Mouse (Mus musculus): ENCODE data around the gene Cog5. TPM values are rescaled to one million over a fixed set of nuclear protein-coding genes. Genes with fewer than 3 reads are reported as not detected.

The Cog5 gene
- total and polyA plus RNA-seq, 3 experiments: 34.8 to 42.7 (median 39.3) TPM

DNA sequence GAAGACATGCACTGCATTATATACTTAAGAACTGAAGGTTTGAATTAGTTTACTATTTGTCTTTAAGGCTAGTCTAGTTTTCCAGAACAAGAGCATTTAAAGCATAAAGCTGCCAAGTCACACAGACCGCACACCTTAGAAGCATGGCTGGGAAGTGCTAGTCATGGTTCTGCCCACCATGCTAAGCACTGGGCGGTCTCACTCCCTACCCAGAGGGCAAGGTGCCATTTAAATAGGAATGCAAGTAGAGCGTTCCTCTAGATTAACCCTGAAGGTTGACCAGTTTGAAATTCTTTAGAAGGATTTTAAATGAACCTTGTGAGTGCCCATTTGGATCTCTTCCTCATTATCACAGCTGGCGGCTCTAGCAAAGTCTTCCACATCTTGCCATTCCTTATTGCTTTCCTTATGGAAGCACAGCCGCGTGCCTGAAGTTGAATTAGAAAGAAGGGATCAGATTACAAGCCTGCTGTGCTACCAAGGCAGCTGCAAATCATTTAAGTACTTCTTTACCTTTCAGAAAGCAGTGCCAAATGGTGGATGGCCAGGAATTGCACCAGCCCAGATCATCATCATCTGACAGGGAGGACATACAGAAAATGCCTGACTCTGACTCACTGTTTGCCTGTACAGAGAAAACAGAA is 282.1 kb downstream of the Cog5 start:
- H3K9me3 ChIP-seq (replicated peaks; ENCODE audit: low read length): no peaks in the 10 kb centered on the region
- H3K4me3 ChIP-seq (replicated peaks in 1 of 3; ENCODE audit: low read depth in 2 of 3, low read length in 2 of 3, poor library complexity in 1 of 3): no peak overlapping the region
- no peak overlapping the region for H3K4me2 ChIP-seq (ENCODE audit: insufficient read depth, low read depth, poor library complexity, severe bottlenecking)
- TF ChIP-seq USF2 (conservative IDR thresholded peaks at IDR 0.05; ENCODE audit: low read depth, low read length) (no peak), GABPA (IDR thresholded peaks at IDR 0.05; ENCODE audit: insufficient replicate concordance, low read depth, low read length) (no peak), SIN3A (IDR thresholded peaks at IDR 0.05; ENCODE audit: low read length) (no peak), ELF1 (IDR thresholded peaks at IDR 0.05; ENCODE audit: low read depth, low read length) (no peak), UBTF (IDR thresholded peaks at IDR 0.05; ENCODE audit: low read depth, low read length) (no peak), RAD21 (IDR thresholded peaks at IDR 0.05; ENCODE audit: low read depth, low read length) (no peak), CTCF (conservative IDR thresholded peaks at IDR 0.05 in 1 of 2, IDR thresholded peaks at IDR 0.05 in 1 of 2; ENCODE audit: low read depth in 2 of 2, low read length in 2 of 2) (no peak), KAT2A (IDR thresholded peaks at IDR 0.05; ENCODE audit: insufficient replicate concordance, low read length) (no peak), EP300 (IDR thresholded peaks at IDR 0.05; ENCODE audit: low read length) (no peak), POLR2A (IDR thresholded peaks at IDR 0.05; ENCODE audit: low read depth, low read length) (no peak), PAX5 (IDR thresholded peaks at IDR 0.05; ENCODE audit: low read length) (no peak)
- in situ Hi-C loops (cut with MboI; ENCODE audit: low pct_ligation_motif_present, low pct_unique_long_range_greater_than_20kb, low sequenced_read_pairs): loop anchor here (25.0 kb wide), 1 partner anchor 424 kb away; no protein-coding TSS in a partner anchor
- no peaks in the 10 kb centered on the region for H3K4me1 ChIP-seq (ENCODE audit: control insufficient read depth in 1 of 2, insufficient read depth in 2 of 2)
- H3K27me3 ChIP-seq (replicated peaks): no peaks in the 10 kb centered on the region
- no peak for DNase-seq (ENCODE audit: extremely low read depth)
- H3K27ac ChIP-seq (ENCODE audit: insufficient read depth, low read depth): no peak overlapping the region
- H3K79me2 ChIP-seq (replicated peaks; ENCODE audit: control insufficient read depth, extremely low read depth, insufficient read depth, poor library complexity, severe bottlenecking): no peaks in the 10 kb centered on the region
- dilution Hi-C loops (cut with MboI; ENCODE audit: extremely low pct_ligation_motif_present, extremely low pct_unique_long_range_greater_than_20kb, low sequenced_read_pairs): no loop called here
- no peak overlapping the region for H3K9ac ChIP-seq (ENCODE audit: insufficient read depth, low read depth)
- H3K36me3 ChIP-seq (replicated peaks in 1 of 2; ENCODE audit: control insufficient read depth in 1 of 2, insufficient read depth in 1 of 2, low read length in 1 of 2): peaks cover 62 to 86% of the 10 kb centered on the region in 2 experiments

DNA sequence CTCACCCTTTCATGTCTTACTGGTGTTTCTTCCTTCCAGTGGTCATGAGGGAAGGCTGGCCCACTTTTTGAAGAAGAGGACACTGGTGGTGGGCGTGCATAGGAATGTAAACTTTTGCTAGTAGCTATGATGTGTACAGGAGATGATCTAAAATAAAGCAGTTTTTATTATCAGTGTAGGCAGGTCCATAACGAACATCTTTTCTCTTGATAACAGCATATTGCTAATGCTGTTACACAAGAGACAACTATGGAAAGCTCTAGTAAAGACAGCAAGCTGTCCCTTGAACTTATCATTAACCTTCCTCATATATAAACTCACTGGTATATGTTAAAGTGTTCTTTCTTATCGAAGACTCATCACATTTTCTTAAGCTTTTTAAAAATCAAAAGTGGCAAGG is 282.9 kb downstream of the Cog5 start:
- in situ Hi-C loops (cut with MboI; ENCODE audit: low pct_ligation_motif_present, low pct_unique_long_range_greater_than_20kb, low sequenced_read_pairs): loop anchor here (25.0 kb wide), 1 partner anchor 425 kb away; no protein-coding TSS in a partner anchor
- Histone ChIP-seq H3K9me3 (replicated peaks; ENCODE audit: low read length) (no peaks in the 10 kb centered on the region), H3K27ac (ENCODE audit: insufficient read depth, low read depth) (no peak overlapping the region), H3K4me3 (replicated peaks in 1 of 3; ENCODE audit: low read depth in 2 of 3, low read length in 2 of 3, poor library complexity in 1 of 3) (no peak overlapping the region), H3K4me2 (ENCODE audit: insufficient read depth, low read depth, poor library complexity, severe bottlenecking) (no peak overlapping the region), H3K27me3 (replicated peaks) (no peaks in the 10 kb centered on the region), H3K36me3 (replicated peaks in 1 of 2; ENCODE audit: control insufficient read depth in 1 of 2, insufficient read depth in 1 of 2, low read length in 1 of 2) (peaks cover 58 to 87% of the 10 kb centered on the region in 2 experiments), H3K9ac (ENCODE audit: insufficient read depth, low read depth) (no peak overlapping the region), H3K4me1 (ENCODE audit: control insufficient read depth in 1 of 2, insufficient read depth in 2 of 2) (no peaks in the 10 kb centered on the region), H3K79me2 (replicated peaks; ENCODE audit: control insufficient read depth, extremely low read depth, insufficient read depth, poor library complexity, severe bottlenecking) (0 out of 2 replicates have a peak, but pooled peaks cover 3% of the 10 kb centered on the region)
- no peak for DNase-seq (ENCODE audit: extremely low read depth)
- dilution Hi-C loops (cut with MboI; ENCODE audit: extremely low pct_ligation_motif_present, extremely low pct_unique_long_range_greater_than_20kb, low sequenced_read_pairs): no loop called here
- no peak for TF ChIP-seq TCF12 (IDR thresholded peaks at IDR 0.05; ENCODE audit: low read depth, low read length)
- no peak for TF ChIP-seq BHLHE40 (IDR thresholded peaks at IDR 0.05; ENCODE audit: low read depth, low read length)
- no peak for TF ChIP-seq GABPA (IDR thresholded peaks at IDR 0.05; ENCODE audit: insufficient replicate concordance, low read depth, low read length)
- TF ChIP-seq ETS1 (conservative IDR thresholded peaks at IDR 0.05; ENCODE audit: low read depth, low read length): no peak
- TF ChIP-seq POLR2A (IDR thresholded peaks at IDR 0.05; ENCODE audit: low read depth, low read length): no peak
- TF ChIP-seq JUN (IDR thresholded peaks at IDR 0.05; ENCODE audit: insufficient read depth, low read depth, low read length): no peak
- TF ChIP-seq USF1 (IDR thresholded peaks at IDR 0.05; ENCODE audit: low read depth, low read length): no peak
- no peak for TF ChIP-seq ZNF384 (IDR thresholded peaks at IDR 0.05; ENCODE audit: low read depth, low read length)

Data from CH12.LX (cell line).